Mouse (Mus musculus) liver, postnatal 0 days (tissue): ENCODE results near the gene Ogfod2. TPM values are rescaled to one million over a fixed set of nuclear protein-coding genes. Genes with fewer than 3 reads are reported as not detected.

ENCODE experiments used
- ATAC-seq: fragments of 200-750 bp; cut with Nextera tagmentation; 2 replicates; pipeline ENCODE4 v1.8.0; 2017; ENCODE audit warnings: mild to moderate bottlenecking, moderate library complexity
- DNase-seq: peaks from one replicate; pipeline ENCODE4 v3.0.0-alpha.2; 2016
- H3K27ac ChIP-seq: fragments of 300-500 bp; sonication (generic); 2 replicates; pipeline ENCODE4 v1.5.1; 2014; ENCODE audit warnings: antibody characterized with exemption, moderate library complexity, mild to moderate bottlenecking, low read depth
- H3K27me3 ChIP-seq: fragments of 300-500 bp; sonication (generic); 2 replicates; pipeline ENCODE4 v1.6.1; 2014; ENCODE audit warnings: low read length, control low read depth, mixed read lengths; ENCODE audit not compliant: insufficient read depth
- H3K36me3 ChIP-seq: fragments of 300-500 bp; sonication (generic); replicated peaks from 2 replicates; pipeline ENCODE4 v1.6.1; 2014; ENCODE audit warnings: mild to moderate bottlenecking, control low read depth, low read length, moderate library complexity, mixed read lengths; ENCODE audit not compliant: insufficient read depth
- H3K4me1 ChIP-seq: fragments of 300-500 bp; sonication (generic); 2 replicates; pipeline ENCODE4 v1.6.1; 2014; ENCODE audit warnings: antibody characterized with exemption, mild to moderate bottlenecking, control low read depth; ENCODE audit not compliant: insufficient read depth
- H3K4me2 ChIP-seq: fragments of 300-500 bp; sonication (generic); 2 replicates; pipeline ENCODE4 v1.6.1; 2014; ENCODE audit warnings: low read depth, mild to moderate bottlenecking, low read length, moderate library complexity, mixed read lengths
- H3K4me3 ChIP-seq: fragments of 300-500 bp; sonication (generic); 2 replicates; pipeline ENCODE4 v1.5.1; 2014; ENCODE audit warnings: low read depth, low read length
- H3K9ac ChIP-seq: fragments of 300-500 bp; sonication (generic); replicated peaks from 2 replicates; pipeline ENCODE4 v1.6.1; 2014; ENCODE audit warnings: mild to moderate bottlenecking, moderate library complexity
- H3K9me3 ChIP-seq: fragments of 300-500 bp; sonication (generic); 2 replicates; pipeline ENCODE4 v1.6.1; 2016; ENCODE audit warnings: mild to moderate bottlenecking, control low read depth, low read length, mixed read lengths
- CTCF ChIP-seq: sonication (generic); IDR thresholded peaks from 2 replicates; pipeline ENCODE4 v1.5.1; 2016; ENCODE audit warnings: antibody characterized with exemption, low read depth
- EP300 ChIP-seq: IDR thresholded peaks from 2 replicates; pipeline ENCODE4 v1.6.1; 2016; ENCODE audit warnings: antibody characterized with exemption, low read depth, mild to moderate bottlenecking
- WGBS: fragments of 180-500 bp; shearing (Covaris S2); extraction: QIAGEN DNeasy Blood & Tissue Kit; methylation state at CpG from one replicate; pipeline ENCODE4 v1.1.7; 2014; ENCODE audit not compliant: insufficient replicate concordance; 5-methylcytosine and 5-hydroxymethylcytosine counted together
- polyA plus RNA-seq: library from polyadenylated mRNA; unstranded; fragments of >200 nt; fragmentation: Nextera tagmentation; extraction: Ambion mirVana; gene quantifications from 2 replicates; pipeline ENCODE4 v1.2.1, GENCODE M21; 2015

The Ogfod2 gene
- polyA plus RNA-seq, 1 experiment from 2014 or later: 16.8 TPM

DNA sequence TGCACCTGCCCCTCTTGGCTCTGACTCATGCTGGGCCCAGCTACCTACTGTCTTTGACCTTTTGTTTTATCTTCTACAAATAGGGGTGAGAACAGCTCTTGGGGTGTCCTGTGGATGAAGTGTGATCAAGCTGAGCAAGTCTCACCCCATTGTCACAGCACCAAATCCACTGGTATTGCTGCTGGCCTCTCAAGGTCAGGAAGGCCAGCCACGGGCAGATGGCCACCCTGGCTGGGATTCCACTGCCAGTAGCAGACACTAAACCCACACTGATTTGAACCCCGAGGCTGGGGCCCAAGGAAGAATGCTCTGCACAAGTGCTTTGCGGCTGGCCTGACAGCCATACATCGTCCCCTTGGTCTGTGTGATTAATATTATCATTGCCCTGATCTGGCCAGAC, 46.2 kb downstream of the Ogfod2 start:
- no peak for ATAC-seq
- no peak overlapping the region for H3K4me2 ChIP-seq
- no peaks in the 10 kb centered on the region for H3K36me3 ChIP-seq

DNA sequence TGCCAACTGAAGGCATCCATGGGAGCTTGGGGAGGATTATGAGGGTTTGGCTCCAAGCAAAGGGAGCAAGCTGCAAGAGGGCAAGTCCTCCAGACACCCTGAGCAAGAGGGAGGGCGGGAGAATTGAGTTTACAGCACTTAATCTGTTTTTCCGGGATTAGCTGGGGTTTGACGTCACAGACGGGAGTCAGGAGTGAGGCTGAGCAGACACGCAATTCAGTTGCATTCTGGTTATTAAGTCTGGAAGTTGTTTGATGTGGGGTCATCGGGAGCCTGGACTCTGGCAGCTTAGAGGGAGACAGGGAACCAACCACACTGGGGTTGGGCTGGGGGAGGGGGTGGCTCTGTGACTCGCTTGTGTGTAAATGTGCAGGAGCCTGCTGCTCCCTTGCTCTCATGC, 47.4 kb downstream of the Ogfod2 start:
- Histone ChIP-seq H3K9ac (no peak overlapping the region), H3K4me3 (no peak overlapping the region), H3K4me1 (no peaks in the 10 kb centered on the region), H3K27me3 (no peaks in the 10 kb centered on the region), H3K9me3 (no peaks in the 10 kb centered on the region), H3K27ac (no peak overlapping the region), H3K4me2 (no peak overlapping the region), H3K36me3 (no peaks in the 10 kb centered on the region)
- peak; percentile 8; the same call in 1 of the 2 replicates for ATAC-seq
- no peak for DNase-seq
- TF ChIP-seq EP300 (no peak), CTCF (no peak)
- 64% methylated on average over 7 of the region's 7 CpGs for WGBS

More for the DNA sequence above, 46.2 kb downstream of the Ogfod2 start:
- 66% methylated on average over 4 of the region's 4 CpGs for WGBS
- H3K4me1 ChIP-seq: no peaks in the 10 kb centered on the region
- DNase-seq: no peak
- no peak overlapping the region for H3K4me3 ChIP-seq
- H3K27me3 ChIP-seq: no peaks in the 10 kb centered on the region
- no peak for TF ChIP-seq EP300
- TF ChIP-seq CTCF: no peak
- H3K9me3 ChIP-seq: no peaks in the 10 kb centered on the region
- no peak overlapping the region for H3K9ac ChIP-seq
- H3K27ac ChIP-seq: no peak overlapping the region

DNA sequence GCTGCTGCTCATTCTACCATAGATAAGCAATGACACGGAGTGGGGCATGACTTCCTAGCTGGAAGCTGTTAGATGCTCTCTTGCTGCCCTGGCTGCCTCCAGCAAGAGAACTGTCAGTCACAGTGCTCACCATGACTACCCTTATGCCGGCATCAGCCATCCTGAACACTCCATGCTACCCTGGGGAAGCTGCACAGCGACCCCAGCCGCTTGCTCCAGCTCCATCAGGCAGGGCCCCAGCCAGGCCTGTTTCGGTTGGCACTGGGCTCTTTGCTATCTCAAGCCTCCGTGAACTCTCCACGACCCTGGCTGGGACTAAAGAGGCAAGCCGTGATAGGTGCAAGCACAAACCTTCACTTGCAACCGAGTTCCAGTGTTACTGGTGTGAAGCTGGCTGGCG, 49.7 kb downstream of the Ogfod2 start:
- H3K9ac ChIP-seq: no peak overlapping the region
- no peaks in the 10 kb centered on the region for H3K36me3 ChIP-seq
- ATAC-seq (no peak), DNase-seq (no peak)
- no peak overlapping the region for H3K4me2 ChIP-seq
- TF ChIP-seq CTCF (no peak), EP300 (no peak)
- no peak overlapping the region for H3K4me3 ChIP-seq
- no peaks in the 10 kb centered on the region for H3K27me3 ChIP-seq
- 58% methylated on average over 10 of the region's 10 CpGs for WGBS
- H3K9me3 ChIP-seq: no peaks in the 10 kb centered on the region
- no peak overlapping the region for H3K27ac ChIP-seq
- H3K4me1 ChIP-seq: peaks cover 5% of the 10 kb centered on the region; the same call in 1 of the 2 replicates

DNA sequence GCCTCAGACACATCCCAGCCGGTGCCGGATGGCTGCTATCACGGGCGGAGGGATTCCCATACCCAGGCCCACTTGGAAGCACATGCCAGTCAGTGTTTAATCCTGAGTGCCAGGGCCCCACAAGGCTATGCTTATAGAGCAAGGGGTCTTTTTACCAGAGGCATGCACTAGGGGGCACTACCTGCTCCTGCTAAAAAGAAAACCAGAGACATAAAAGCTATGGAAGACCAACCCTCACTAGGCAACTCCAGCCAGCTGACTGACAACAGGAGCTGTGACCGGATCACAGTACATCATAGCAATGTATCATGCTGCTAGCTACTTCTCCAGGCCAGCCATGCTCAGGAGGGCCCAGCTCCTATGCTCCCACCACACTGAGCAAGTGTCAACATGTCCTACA, 50.5 kb downstream of the Ogfod2 start:
- WGBS: 72% methylated on average over 5 of the region's 5 CpGs
- TF ChIP-seq CTCF (peak; percentile 72), EP300 (no peak)
- Histone ChIP-seq H3K9me3 (no peaks in the 10 kb centered on the region), H3K36me3 (no peaks in the 10 kb centered on the region), H3K4me2 (no peak overlapping the region), H3K27me3 (no peaks in the 10 kb centered on the region), H3K27ac (no peak overlapping the region), H3K9ac (no peak overlapping the region), H3K4me3 (no peak overlapping the region), H3K4me1 (peaks cover 10% of the 10 kb centered on the region)
- DNase-seq (peak; percentile 65), ATAC-seq (peak; percentile 55; the same call in 1 of the 2 replicates)

DNA sequence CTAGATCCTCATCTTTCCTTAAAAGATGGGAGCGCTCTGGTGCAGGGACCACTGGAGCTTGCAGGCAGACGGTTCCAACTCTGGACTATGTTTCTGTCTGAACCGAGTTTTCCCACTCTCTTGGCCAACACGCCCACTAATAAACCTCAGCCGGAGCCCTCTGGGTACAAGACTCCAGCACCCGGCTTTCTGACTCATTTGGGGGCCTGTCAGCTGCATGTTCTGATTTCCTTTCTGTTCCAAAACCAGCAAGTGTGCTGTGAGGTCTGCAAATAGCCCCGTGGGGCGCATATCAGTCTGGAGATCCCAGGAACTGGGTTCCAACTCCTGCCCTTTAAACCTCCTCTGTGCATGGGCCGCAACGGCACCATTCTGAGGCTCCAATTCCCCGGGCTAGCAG, 51.3 kb downstream of the Ogfod2 start:
- ATAC-seq: no peak
- Histone ChIP-seq H3K4me3 (no peak overlapping the region), H3K9ac (no peak overlapping the region), H3K27ac (no peak overlapping the region), H3K9me3 (no peaks in the 10 kb centered on the region), H3K4me1 (peaks cover 12% of the 10 kb centered on the region), H3K27me3 (no peaks in the 10 kb centered on the region), H3K4me2 (no peak overlapping the region), H3K36me3 (no peaks in the 10 kb centered on the region)
- no peak for TF ChIP-seq EP300
- WGBS: 73% methylated on average over 11 of the region's 11 CpGs
- no peak for DNase-seq

Other genes starting within 250 kb of the Ogfod2 start
- gene Hcar2, start 246.8 kb upstream of the Ogfod2 start, polyA plus RNA-seq: 0.15 and 0.22 TPM in 2 replicates
- 0.11 and 0.14 TPM in 2 replicates for gene Hcar1, start 232.3 kb upstream of the Ogfod2 start, polyA plus RNA-seq
- gene Denr, start 205.1 kb upstream of the Ogfod2 start, polyA plus RNA-seq: 54.1 and 61.1 TPM in 2 replicates
- 0.41 and 0.67 TPM in 2 replicates for gene Gm43518, start 184.9 kb upstream of the Ogfod2 start, polyA plus RNA-seq
- gene Ccdc62, start 181.6 kb upstream of the Ogfod2 start, polyA plus RNA-seq: 3.1 and 3.2 TPM in 2 replicates
- gene Hip1r, start 138.7 kb upstream of the Ogfod2 start, polyA plus RNA-seq: 10.1 and 13.5 TPM in 2 replicates
- gene Vps37b, start 80.0 kb upstream of the Ogfod2 start, polyA plus RNA-seq: 16.4 and 17.6 TPM in 2 replicates
- 3.7 and 3.8 TPM in 2 replicates for gene Abcb9, start 16.5 kb upstream of the Ogfod2 start, polyA plus RNA-seq
- gene Arl6ip4, start 3.8 kb downstream of the Ogfod2 start, polyA plus RNA-seq: 53.9 and 54.3 TPM in 2 replicates
- 2.1 and 2.4 TPM in 2 replicates for gene Pitpnm2, start 137.5 kb downstream of the Ogfod2 start, polyA plus RNA-seq
- gene Mphosph9, start 215.7 kb downstream of the Ogfod2 start, polyA plus RNA-seq: 2.6 and 3.0 TPM in 2 replicates
- gene 2810006K23Rik, start 215.8 kb downstream of the Ogfod2 start, polyA plus RNA-seq: 4.5 and 4.9 TPM in 2 replicates